27 mouse cellular contexts compared by ENCODE assay signal in genomic region chr11:53804569-53805344, GRCm38 (mm10). TPM values are rescaled to one million over a fixed set of nuclear protein-coding genes. Genes with fewer than 3 reads are reported as not detected.
A peak's percentile ranks its signal among the peaks of the same experiment; 100 is the strongest.
DNase-seq lines count a peak whose midpoint lies in the region; ATAC-seq and TF ChIP-seq lines count a peak whose summit lies in the region.
"Had no signal": no experiment of that assay in that cellular context is flagged by ENCODE, and none has a peak within 500 bp of the region (broad histone marks: within the 10 kb centered on the region; RNA-seq: fewer than 3 reads in every experiment).

No protein-coding gene starts in this region.

- H3K9me3 ChIP-seq in lung, postnatal 0 days (ENCODE audit: low read length): no peaks in the 10 kb centered on the region
- H3K9me3 ChIP-seq in stomach, postnatal 0 days (ENCODE audit: control insufficient read depth, low read length): no peaks in the 10 kb centered on the region
- H3K9me3 ChIP-seq: forebrain, embryonic 10.5 days; forebrain, embryonic 13.5 days; G1E; hindbrain, embryonic 12.5 days had no signal

- ATAC-seq in lung, postnatal 0 days: peak; percentile 22; the same call in 1 of the 2 replicates
- ATAC-seq in stomach, postnatal 0 days (ENCODE audit: low FRiP score, low TSS enrichment): peak; percentile 32; the same call in 1 of the 2 replicates
- ATAC-seq: forebrain, embryonic 13.5 days; forebrain, embryonic 16.5 days; hindbrain, embryonic 16.5 days; Patski had no signal

- no peaks in the 10 kb centered on the region for H3K36me3 ChIP-seq in lung, postnatal 0 days (ENCODE audit: insufficient read depth, low read length)
- H3K36me3 ChIP-seq in stomach, postnatal 0 days (ENCODE audit: control insufficient read depth, insufficient read depth, low read length): no peaks in the 10 kb centered on the region
- H3K36me3 ChIP-seq: forebrain, embryonic 10.5 days; G1E; hindbrain, embryonic 12.5 days had no signal

- no peaks in the 10 kb centered on the region for H3K27me3 ChIP-seq in lung, postnatal 0 days (replicated peaks; ENCODE audit: insufficient read depth, low read length)
- no peaks in the 10 kb centered on the region for H3K27me3 ChIP-seq in stomach, postnatal 0 days (ENCODE audit: control insufficient read depth, insufficient read depth, low read length)
- H3K27me3 ChIP-seq: forebrain, embryonic 13.5 days; hindbrain, embryonic 12.5 days; Patski had no signal

- no peak overlapping the region for H3K27ac ChIP-seq in lung, postnatal 0 days (ENCODE audit: low read length)
- H3K27ac ChIP-seq in stomach, postnatal 0 days (replicated peaks): 0 out of 2 replicates have a peak overlapping the region, but pooled peaks have one; percentile 8
- H3K27ac ChIP-seq: forebrain, embryonic 10.5 days; forebrain, embryonic 13.5 days; hindbrain, embryonic 12.5 days had no signal

- no peak overlapping the region for H3K4me3 ChIP-seq in lung, postnatal 0 days (ENCODE audit: low read depth, low read length)
- no peak overlapping the region for H3K4me3 ChIP-seq in stomach, postnatal 0 days (ENCODE audit: low read depth, low read length)
- H3K4me3 ChIP-seq: forebrain, embryonic 10.5 days; forebrain, embryonic 13.5 days; hindbrain, embryonic 12.5 days had no signal

- no peak overlapping the region for H3K4me2 ChIP-seq in lung, postnatal 0 days (replicated peaks; ENCODE audit: low read depth, low read length)
- H3K4me2 ChIP-seq in stomach, postnatal 0 days (replicated peaks; ENCODE audit: low read depth): no peak overlapping the region
- H3K4me2 ChIP-seq: forebrain, embryonic 13.5 days; hindbrain, embryonic 12.5 days had no signal

- WGBS in lung, postnatal 0 days: 67% methylated on average over 14 of the region's 14 CpGs
- WGBS in stomach, postnatal 0 days: 76% methylated on average over 14 of the region's 14 CpGs

- H3K4me1 ChIP-seq in lung, postnatal 0 days (ENCODE audit: insufficient read depth, low read depth, low read length): peaks cover 4% of the 10 kb centered on the region; the same call in 1 of the 2 replicates
- H3K4me1 ChIP-seq in stomach, postnatal 0 days (replicated peaks; ENCODE audit: control insufficient read depth, insufficient read depth): no peaks in the 10 kb centered on the region
- H3K4me1 ChIP-seq: forebrain, embryonic 10.5 days; forebrain, embryonic 13.5 days; hindbrain, embryonic 12.5 days had no signal

- no peak for TF ChIP-seq CTCF in lung, postnatal 0 days (IDR thresholded peaks at IDR 0.05)
- TF ChIP-seq CTCF in stomach, postnatal 0 days (IDR thresholded peaks at IDR 0.05; ENCODE audit: low read depth): no peak

- no peak overlapping the region for H3K9ac ChIP-seq in lung, postnatal 0 days (replicated peaks; ENCODE audit: low read depth)
- no peak overlapping the region for H3K9ac ChIP-seq in stomach, postnatal 0 days (ENCODE audit: low read length)
- H3K9ac ChIP-seq: forebrain, embryonic 13.5 days; hindbrain, embryonic 12.5 days had no signal

- TF ChIP-seq EP300 in lung, postnatal 0 days (IDR thresholded peaks at IDR 0.05): no peak
- no peak for TF ChIP-seq EP300 in stomach, postnatal 0 days (optimal IDR thresholded peaks at IDR 0.05)

- peak; percentile 25 for DNase-seq in lung, postnatal 0 days (ENCODE audit: low spot score)
- DNase-seq in lung, postnatal 14 days: no peak
- DNase-seq in ES-CJ7 (ENCODE audit: low read depth, low spot score) (peak; percentile 77), ZHBTc4 (ENCODE audit: low read depth, low spot score) (peak; percentile 63)
- DNase-seq in stomach, postnatal 0 days (ENCODE audit: low spot score): peak; percentile 48
- no peak for DNase-seq in B cell, adult 2 months
- DNase-seq in urinary bladder, postnatal 36 days (ENCODE audit: low spot score in 2 of 2): no peak
- DNase-seq in ovary, postnatal 14 days (ENCODE audit: low spot score): no peak
- DNase-seq: adrenal gland, adult 8-10 months; adrenal gland, postnatal 25 days; cerebellum, adult 11-12 months; cerebellum, adult 8-10 months; cerebellum, postnatal 10 days; gastrocnemius, postnatal 14 days; heart, adult 11 months; kidney, adult 11 months had no signal

RNA-seq across cellular contexts. Expression of gene Gm17334, which starts 31.8 kb away (rescaled TPM):
- polyA plus RNA-seq in lung, postnatal 0 days (2015; fragmentation: Nextera tagmentation; extraction: Ambion mirVana): 0.46 and 0.61 TPM in 2 replicates
- 0.17 TPM in 1 of 2 replicates, not detected in the other for polyA plus RNA-seq in stomach, postnatal 0 days (2015; fragmentation: Nextera tagmentation; extraction: Ambion mirVana)
- polyA plus RNA-seq: brain, embryonic 14.5 days; embryonic facial prominence, embryonic 11.5 days; forebrain, embryonic 10.5 days; forebrain, embryonic 13.5 days; G1E; heart, embryonic 14.5 days; heart, postnatal 0 days; hindbrain, embryonic 12.5 days; hindbrain, embryonic 16.5 days had no signal

RNA-seq across cellular contexts. Expression of gene Irf1, which starts 34.9 kb away (rescaled TPM):
- 52.5 and 64.9 TPM in 2 replicates for polyA plus RNA-seq in lung, postnatal 0 days (2015; fragmentation: Nextera tagmentation; extraction: Ambion mirVana)
- 18.7 and 25.7 TPM in 2 replicates for polyA plus RNA-seq in stomach, postnatal 0 days (2015; fragmentation: Nextera tagmentation; extraction: Ambion mirVana)

RNA-seq across cellular contexts. Expression of gene Gm12216, which starts 54.3 kb away (rescaled TPM):
- polyA plus RNA-seq in lung, postnatal 0 days (2015; fragmentation: Nextera tagmentation; extraction: Ambion mirVana): 3.4 and 5.4 TPM in 2 replicates
- 1.9 and 2.3 TPM in 2 replicates for polyA plus RNA-seq in stomach, postnatal 0 days (2015; fragmentation: Nextera tagmentation; extraction: Ambion mirVana)
- polyA plus RNA-seq: embryonic facial prominence, embryonic 11.5 days; G1E; hindbrain, embryonic 12.5 days had no signal

Comparison
In these comparisons a context has a peak if more than half of its experiments do, and no peak if none do; other contexts are left out.
1. DNase-seq: peak in lung, postnatal 0 days (single experiment), ES-CJ7 (single experiment), ZHBTc4 (single experiment) and stomach, postnatal 0 days (single experiment); none in lung, postnatal 14 days (single experiment), B cell, adult 2 months (0 of 2), urinary bladder, postnatal 36 days (0 of 2) and ovary, postnatal 14 days (single experiment).